Comparison of ENCODE assay signal across 8 mouse cellular contexts in genomic region chr11:95830411-95831275, GRCm38 (mm10). TPM values are rescaled to one million over a fixed set of nuclear protein-coding genes. Genes with fewer than 3 reads are reported as not detected.
DNase-seq lines count a peak whose midpoint lies in the region; ATAC-seq and TF ChIP-seq lines count a peak whose summit lies in the region.

No protein-coding gene starts in this region.

- ATAC-seq in lung, embryonic 14.5 days (ENCODE audit: insufficient read depth), result no peak
- no peak for ATAC-seq in embryonic facial prominence, embryonic 15.5 days (ENCODE audit: insufficient number of reproducible peaks, low FRiP score, low TSS enrichment, low read depth)
- peak; percentile 45; the same call in 1 of the 2 replicates for ATAC-seq in intestine, embryonic 14.5 days (replicated peaks; ENCODE audit: low FRiP score, low TSS enrichment, low read depth)
- no peak for ATAC-seq in midbrain, postnatal 0 days (ENCODE audit: low FRiP score)

- no peaks in the 10 kb centered on the region for H3K9me3 ChIP-seq in lung, embryonic 14.5 days (ENCODE audit: low read depth, low read length)
- H3K9me3 ChIP-seq in embryonic facial prominence, embryonic 15.5 days (replicated peaks), result no peaks in the 10 kb centered on the region
- H3K9me3 ChIP-seq in intestine, embryonic 14.5 days (ENCODE audit: control insufficient read depth, low read length), result no peaks in the 10 kb centered on the region
- no peaks in the 10 kb centered on the region for H3K9me3 ChIP-seq in midbrain, postnatal 0 days (ENCODE audit: low read length)

- no peak overlapping the region for H3K27ac ChIP-seq in lung, embryonic 14.5 days (ENCODE audit: low read depth)
- H3K27ac ChIP-seq in embryonic facial prominence, embryonic 15.5 days (replicated peaks), result no peak overlapping the region
- H3K27ac ChIP-seq in intestine, embryonic 14.5 days (ENCODE audit: low read depth), result no peak overlapping the region
- H3K27ac ChIP-seq in midbrain, postnatal 0 days (ENCODE audit: low read depth, low read length), result no peak overlapping the region

- peak overlapping the region; percentile 34 for H3K9ac ChIP-seq in lung, embryonic 14.5 days
- H3K9ac ChIP-seq in embryonic facial prominence, embryonic 15.5 days, result no peak overlapping the region
- 0 out of 2 replicates have a peak overlapping the region, but pooled peaks have one; percentile 3 for H3K9ac ChIP-seq in intestine, embryonic 14.5 days (ENCODE audit: low read length)
- no peak overlapping the region for H3K9ac ChIP-seq in midbrain, postnatal 0 days (replicated peaks; ENCODE audit: low read length, poor library complexity, severe bottlenecking)

- H3K4me3 ChIP-seq in lung, embryonic 14.5 days (ENCODE audit: low read depth, low read length), result peak overlapping the region; percentile 31
- H3K4me3 ChIP-seq in embryonic facial prominence, embryonic 15.5 days (replicated peaks), result peak overlapping the region; percentile 33
- peak overlapping the region; percentile 29 for H3K4me3 ChIP-seq in intestine, embryonic 14.5 days (ENCODE audit: low read depth, low read length)
- H3K4me3 ChIP-seq in midbrain, postnatal 0 days (ENCODE audit: low read depth, low read length), result peak overlapping the region; percentile 25

- peaks cover 82% of the 10 kb centered on the region for H3K27me3 ChIP-seq in lung, embryonic 14.5 days (ENCODE audit: insufficient read depth, low read length)
- H3K27me3 ChIP-seq in embryonic facial prominence, embryonic 15.5 days, result peaks cover 95% of the 10 kb centered on the region
- peaks cover 83% of the 10 kb centered on the region for H3K27me3 ChIP-seq in intestine, embryonic 14.5 days (replicated peaks; ENCODE audit: control insufficient read depth, insufficient read depth, low read length)
- H3K27me3 ChIP-seq in midbrain, postnatal 0 days (ENCODE audit: insufficient read depth, low read length), result peaks cover 85% of the 10 kb centered on the region

- H3K4me1 ChIP-seq in lung, embryonic 14.5 days (ENCODE audit: insufficient read depth), result peaks cover 8% of the 10 kb centered on the region
- peaks cover 37% of the 10 kb centered on the region for H3K4me1 ChIP-seq in embryonic facial prominence, embryonic 15.5 days
- peaks cover 16% of the 10 kb centered on the region for H3K4me1 ChIP-seq in intestine, embryonic 14.5 days (replicated peaks; ENCODE audit: control insufficient read depth, insufficient read depth, low read length)
- H3K4me1 ChIP-seq in midbrain, postnatal 0 days (ENCODE audit: insufficient read depth, low read length), result peaks cover 8% of the 10 kb centered on the region; the same call in 1 of the 2 replicates

- TF ChIP-seq CTCF in lung, embryonic 14.5 days (IDR thresholded peaks at IDR 0.05; ENCODE audit: low read depth), result no peak
- no peak for TF ChIP-seq CTCF in midbrain, postnatal 0 days (IDR thresholded peaks at IDR 0.05)

- peak; percentile 30 for DNase-seq in lung, embryonic 14.5 days
- no peak for DNase-seq in lung, postnatal 36 days
- DNase-seq in intestine, embryonic 14.5 days (ENCODE audit: low spot score), result peak; percentile 74
- DNase-seq in midbrain, postnatal 0 days (ENCODE audit: low spot score), result no peak
- DNase-seq in right cerebral cortex, postnatal 4 days, result no peak
- DNase-seq in adrenal gland, adult 2 months, result no peak
- DNase-seq in cerebellum, postnatal 4 days (ENCODE audit: low spot score in 2 of 2), result no peak

- H3K36me3 ChIP-seq in lung, embryonic 14.5 days (ENCODE audit: insufficient read depth), result no peaks in the 10 kb centered on the region
- H3K36me3 ChIP-seq in embryonic facial prominence, embryonic 15.5 days, result no peaks in the 10 kb centered on the region
- H3K36me3 ChIP-seq in intestine, embryonic 14.5 days (ENCODE audit: control insufficient read depth, insufficient read depth, low read length), result no peaks in the 10 kb centered on the region
- H3K36me3 ChIP-seq in midbrain, postnatal 0 days (ENCODE audit: insufficient read depth, low read length), result no peaks in the 10 kb centered on the region

- peak overlapping the region; percentile 56 for H3K4me2 ChIP-seq in lung, embryonic 14.5 days
- peak overlapping the region; percentile 50 for H3K4me2 ChIP-seq in embryonic facial prominence, embryonic 15.5 days (replicated peaks)
- peak overlapping the region; percentile 47 for H3K4me2 ChIP-seq in intestine, embryonic 14.5 days (ENCODE audit: low read length)
- peak overlapping the region; percentile 43 for H3K4me2 ChIP-seq in midbrain, postnatal 0 days (ENCODE audit: low read depth, low read length, poor library complexity, severe bottlenecking)

- WGBS in lung, embryonic 14.5 days, result 2% methylated on average over 80 of the region's 80 CpGs
- WGBS in embryonic facial prominence, embryonic 15.5 days, result 2% methylated on average over 80 of the region's 80 CpGs
- WGBS in intestine, embryonic 14.5 days, result 4% methylated on average over 80 of the region's 80 CpGs
- 2% methylated on average over 79 of the region's 80 CpGs for WGBS in midbrain, postnatal 0 days

RNA-seq across cellular contexts. Expression of gene Phospho1, which starts 6.3 kb away (rescaled TPM):
- polyA plus RNA-seq in lung, embryonic 14.5 days (2014; fragmentation: Nextera tagmentation; extraction: Ambion mirVana), result 0.37 TPM in 1 of 2 replicates, not detected in the other
- polyA plus RNA-seq in embryonic facial prominence, embryonic 15.5 days (2015; fragmentation: Nextera tagmentation; extraction: Ambion mirVana), result 8.3 and 9.1 TPM in 2 replicates
- polyA plus RNA-seq in intestine, embryonic 14.5 days (2014; fragmentation: Nextera tagmentation; extraction: Ambion mirVana), result 0.39 TPM in 1 of 2 replicates, not detected in the other
- 0.85 and 2.1 TPM in 2 replicates for total RNA-seq in midbrain, postnatal 0 days (2014; rRNA removed)
- not detected in 2 replicates for polyA plus RNA-seq in midbrain, postnatal 0 days (2015; fragmentation: Nextera tagmentation; extraction: Ambion mirVana)
- total RNA-seq in adrenal gland, adult 2 months (2021), result 100 to 1,000 TPM; 179 to 254 TPM
- polyA plus RNA-seq in adrenal gland, adult 2 months (2012; rRNA removed), result 431 and 453 TPM in 2 replicates

RNA-seq across cellular contexts. Expression of gene Gngt2, which starts 6.4 kb away (rescaled TPM):
- polyA plus RNA-seq in lung, embryonic 14.5 days (2014; fragmentation: Nextera tagmentation; extraction: Ambion mirVana), result 13.4 and 14.8 TPM in 2 replicates
- polyA plus RNA-seq in embryonic facial prominence, embryonic 15.5 days (2015; fragmentation: Nextera tagmentation; extraction: Ambion mirVana), result 16.8 and 20.8 TPM in 2 replicates
- 17.2 and 19.1 TPM in 2 replicates for polyA plus RNA-seq in intestine, embryonic 14.5 days (2014; fragmentation: Nextera tagmentation; extraction: Ambion mirVana)
- total RNA-seq in midbrain, postnatal 0 days (2014; rRNA removed), result 2.9 and 3.3 TPM in 2 replicates
- polyA plus RNA-seq in midbrain, postnatal 0 days (2015; fragmentation: Nextera tagmentation; extraction: Ambion mirVana), result 2.4 TPM in 2 replicates
- total RNA-seq in adrenal gland, adult 2 months (2021), result 10 to 100 TPM; 21.4 to 30.4 TPM
- polyA plus RNA-seq in adrenal gland, adult 2 months (2012; rRNA removed), result 1.3 and 1.4 TPM in 2 replicates

RNA-seq across cellular contexts. Expression of gene Abi3, which starts 11.6 kb away (rescaled TPM):
- 7.2 TPM in 2 replicates for polyA plus RNA-seq in lung, embryonic 14.5 days (2014; fragmentation: Nextera tagmentation; extraction: Ambion mirVana)
- 8.6 and 9.0 TPM in 2 replicates for polyA plus RNA-seq in embryonic facial prominence, embryonic 15.5 days (2015; fragmentation: Nextera tagmentation; extraction: Ambion mirVana)
- polyA plus RNA-seq in intestine, embryonic 14.5 days (2014; fragmentation: Nextera tagmentation; extraction: Ambion mirVana), result 4.8 TPM in 2 replicates
- total RNA-seq in midbrain, postnatal 0 days (2014; rRNA removed), result 1.0 and 1.1 TPM in 2 replicates
- polyA plus RNA-seq in midbrain, postnatal 0 days (2015; fragmentation: Nextera tagmentation; extraction: Ambion mirVana), result 1.5 TPM in 2 replicates
- total RNA-seq in adrenal gland, adult 2 months (2021), result 10 to 100 TPM; 11.9 to 12.3 TPM
- 55.2 and 62.6 TPM in 2 replicates for polyA plus RNA-seq in adrenal gland, adult 2 months (2012; rRNA removed)

Comparison
In these comparisons a context has a peak if more than half of its experiments do, and no peak if none do; other contexts are left out.
1. DNase-seq: peak in lung, embryonic 14.5 days (single experiment) and intestine, embryonic 14.5 days (single experiment); none in lung, postnatal 36 days (single experiment), midbrain, postnatal 0 days (single experiment), right cerebral cortex, postnatal 4 days (single experiment), adrenal gland, adult 2 months (single experiment) and cerebellum, postnatal 4 days (0 of 2).
2. H3K9ac ChIP-seq: peak in lung, embryonic 14.5 days (single experiment) and intestine, embryonic 14.5 days (single experiment); none in embryonic facial prominence, embryonic 15.5 days (single experiment) and midbrain, postnatal 0 days (single experiment).
3. RNA of gene Phospho1, which starts 6.3 kb away (polyA plus RNA-seq): 431 to 453 TPM in adrenal gland, adult 2 months; 8.3 to 9.1 TPM in embryonic facial prominence, embryonic 15.5 days, 0.39 TPM in intestine, embryonic 14.5 days, 0.37 TPM in lung, embryonic 14.5 days and not detected in midbrain, postnatal 0 days; every median in the first group is over 10 times any median in the second.
4. Peak in every context shown above with its lines, with median percentiles within 50 percentile points of each other: H3K4me2 ChIP-seq and H3K4me3 ChIP-seq.